Mouse (Mus musculus): ENCODE measurements around the gene Limch1.

- no peak for TF ChIP-seq CTCF (IDR thresholded peaks at IDR 0.05; ENCODE audit: low read depth)
- no peak for TF ChIP-seq EP300 (optimal IDR thresholded peaks at IDR 0.05)
Measured at GRCm38 (mm10) chr5:66745390-66745995, at the start of gene Limch1.

Data from stomach, postnatal 0 days (tissue).